Mouse (Mus musculus): Measurements from ENCODE around the gene Cd33.

Gene Cd33

GRCm38 (mm10) chr7:43515076-43515475 is 29.2 kb downstream of the Cd33 start:
- DNase-seq (ENCODE audit: extremely low spot score, low spot score) = no peak

DNA sequence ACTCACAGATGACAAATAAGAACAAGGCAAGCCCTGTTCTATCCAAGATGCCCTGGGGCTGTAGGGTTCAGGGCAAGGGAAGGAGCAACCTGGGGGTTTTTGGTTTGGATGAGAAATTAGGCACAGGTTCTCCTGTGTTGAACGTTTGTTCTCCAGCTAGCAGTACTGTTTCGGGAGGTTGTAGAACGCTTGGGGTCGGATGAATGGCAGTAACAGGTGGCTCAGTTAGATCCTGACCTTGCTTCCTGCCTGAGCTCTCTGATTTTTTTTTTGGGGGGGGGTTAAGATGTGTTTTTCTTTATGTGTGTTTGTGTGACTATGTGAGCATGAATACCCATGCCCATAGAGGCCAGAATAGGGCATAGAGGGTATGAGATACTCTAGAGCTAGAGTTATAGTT is 31.7 kb downstream of the Cd33 start:
- no peak for DNase-seq (ENCODE audit: extremely low spot score, low spot score)

DNA sequence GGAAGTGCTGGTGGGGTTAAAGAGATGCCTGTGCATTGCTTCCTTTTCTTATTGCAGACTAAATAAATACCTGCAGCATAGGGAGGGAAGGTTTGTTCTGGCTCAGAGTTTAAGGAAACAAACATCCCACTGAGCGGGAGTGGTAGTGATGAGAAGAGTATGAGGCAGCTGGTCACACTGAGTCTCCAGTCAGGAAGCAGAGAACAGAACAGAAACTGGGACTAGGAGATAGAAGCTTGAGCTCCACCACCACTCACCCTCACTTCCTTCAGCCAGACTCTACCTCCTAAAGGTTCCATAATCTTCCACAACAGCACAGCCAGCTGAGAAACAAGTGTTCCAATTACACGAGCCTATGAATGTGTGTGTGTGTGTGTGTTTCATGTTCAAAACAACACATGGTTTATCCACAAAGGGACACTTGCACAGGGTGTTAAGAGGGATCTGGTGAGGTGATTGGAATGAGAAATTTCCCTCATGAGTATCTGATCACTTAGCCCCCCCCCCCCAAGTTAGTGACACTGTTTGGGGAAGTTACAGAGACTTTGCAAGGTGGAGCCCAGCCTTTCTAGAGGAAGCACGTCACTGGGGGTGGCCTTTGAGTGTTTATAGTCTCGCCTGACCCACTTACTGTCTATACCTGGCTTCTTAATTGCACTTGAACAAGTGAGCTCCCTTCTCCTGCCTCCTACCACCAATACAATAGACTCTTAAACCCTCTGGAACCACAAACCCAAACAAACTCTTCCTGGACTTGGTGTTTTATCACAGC is 32.3 kb downstream of the Cd33 start:
- no peak for DNase-seq (ENCODE audit: extremely low spot score, low spot score)

- DNase-seq (ENCODE audit: extremely low spot score, low spot score) = no peak
Measured at GRCm38 (mm10) chr7:43495343-43496021, 48.7 kb downstream of the Cd33 start.

DNA sequence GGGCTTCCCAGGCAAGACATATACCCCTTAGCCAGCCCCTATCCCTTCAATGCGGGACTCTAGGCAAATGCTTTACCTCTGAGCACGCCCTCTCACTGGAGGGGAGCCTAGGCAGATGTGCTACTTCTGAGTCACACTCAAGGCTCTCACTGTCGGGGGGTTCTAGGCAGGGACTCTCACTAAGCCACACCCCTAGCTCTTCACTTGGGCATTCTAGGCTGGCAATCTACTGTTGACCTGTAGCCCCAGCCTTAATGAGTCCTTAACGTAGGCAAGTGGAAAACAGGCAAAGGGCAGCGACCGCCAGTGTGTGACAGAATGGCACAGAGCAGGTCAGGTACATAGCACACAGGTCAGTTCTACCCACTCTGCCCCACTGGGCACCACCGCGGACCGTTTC is 53.4 kb downstream of the Cd33 start:
- DNase-seq (ENCODE audit: extremely low spot score, low spot score) = no peak

GRCm38 (mm10) chr7:43490182-43490584 is 54.0 kb downstream of the Cd33 start:
- DNase-seq (ENCODE audit: extremely low spot score, low spot score) = peak; percentile 83

DNA sequence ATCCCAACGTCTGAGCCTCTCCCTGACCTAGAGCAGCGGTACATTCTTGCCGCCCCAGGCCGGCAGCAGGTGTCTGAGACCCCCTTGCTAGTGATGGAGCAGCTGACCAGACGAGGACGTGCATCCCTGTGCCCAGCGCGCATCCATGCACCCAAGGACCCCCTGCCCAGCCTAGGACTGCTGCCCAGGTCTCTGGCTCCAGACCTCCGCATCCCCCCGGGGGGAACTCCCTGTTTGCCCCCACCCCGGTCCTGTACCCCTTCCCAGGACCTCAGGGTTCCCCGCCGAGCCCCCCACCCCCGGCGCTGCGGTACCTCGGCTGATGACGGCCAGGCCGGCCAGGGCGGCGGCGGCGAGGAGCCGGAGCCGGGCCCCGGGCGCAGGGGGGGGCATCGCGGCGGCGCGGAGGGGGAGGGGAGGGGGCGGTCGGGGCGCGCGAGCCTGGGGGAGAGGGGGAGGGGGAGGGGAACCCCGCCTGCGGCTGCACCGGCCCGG is 54.5 kb downstream of the Cd33 start, which contains the start of gene Iglon5:
Iglon5 (minus strand) TSS at position 445 of the 495 bp plus-strand sequence.
- DNase-seq (ENCODE audit: extremely low spot score, low spot score) = peak; percentile 32

- no peak for DNase-seq (ENCODE audit: extremely low spot score, low spot score)
Measured at GRCm38 (mm10) chr7:43488646-43489045, 55.6 kb downstream of the Cd33 start.

GRCm38 (mm10) chr7:43483236-43483635 is 61.0 kb downstream of the Cd33 start:
- peak; percentile 32 for DNase-seq (ENCODE audit: extremely low spot score, low spot score)

GRCm38 (mm10) chr7:43482090-43482716 is 62.0 kb downstream of the Cd33 start:
- DNase-seq (ENCODE audit: extremely low spot score, low spot score) = peak; percentile 21

DNA sequence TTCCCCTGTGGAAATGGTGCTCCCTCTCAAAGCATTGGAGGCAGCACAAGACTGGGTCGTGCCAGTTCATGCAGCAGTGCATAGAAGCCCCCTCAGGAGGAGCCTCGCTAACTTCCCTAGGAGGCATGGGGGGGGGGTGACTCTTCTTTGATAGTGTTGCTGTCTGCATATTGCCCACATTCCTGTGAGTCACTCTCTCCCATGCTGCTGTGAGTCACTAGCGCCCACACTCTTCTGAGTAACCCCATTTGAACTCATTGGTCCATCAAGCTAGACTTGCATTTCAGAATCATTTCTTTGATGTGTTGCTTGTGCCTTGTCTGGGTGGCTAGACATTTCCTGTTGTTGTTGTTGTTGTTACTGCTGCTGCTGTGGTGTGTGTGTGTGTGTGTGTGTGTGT is 63.0 kb downstream of the Cd33 start:
- no peak for DNase-seq (ENCODE audit: extremely low spot score, low spot score)

GRCm38 (mm10) chr7:43476376-43476775 is 67.9 kb downstream of the Cd33 start:
- no peak for DNase-seq (ENCODE audit: extremely low spot score, low spot score)

GRCm38 (mm10) chr7:43475706-43476105 is 68.5 kb downstream of the Cd33 start:
- DNase-seq (ENCODE audit: extremely low spot score, low spot score) = no peak

All from neural tube, embryonic 10.5 days (tissue).